Mouse (Mus musculus): ENCODE results near the gene Ddhd1. TPM values are rescaled to one million over a fixed set of nuclear protein-coding genes. Genes with fewer than 3 reads are reported as not detected.

The Ddhd1 gene
- total and polyA plus RNA-seq, 3 experiments = 8.5 to 55.2 (median 31.1) TPM

GRCm38 (mm10) chr14:45648144-45648543 is 9.8 kb downstream of the Ddhd1 start:
- TF ChIP-seq GATA2 (IDR thresholded peaks at IDR 0.05; ENCODE audit: borderline replicate concordance, low read depth, low read length) (no peak), CTCF (IDR thresholded peaks at IDR 0.05; ENCODE audit: low read depth, low read length) (no peak), POLR2AphosphoS5 (IDR thresholded peaks at IDR 0.05; ENCODE audit: insufficient replicate concordance, low read depth, low read length) (no peak), TAL1 (conservative IDR thresholded peaks at IDR 0.05; ENCODE audit: low read depth, low read length) (no peak), GATA1 (IDR thresholded peaks at IDR 0.05; ENCODE audit: borderline replicate concordance, low read length) (no peak)
- ATAC-seq (ENCODE audit: extremely low read depth, insufficient number of reproducible peaks, low FRiP score, poor library complexity, severe bottlenecking) (no peak), DNase-seq (ENCODE audit: low spot score) (no peak)
- peaks cover 4% of the 10 kb centered on the region; the same call in 1 of the 2 replicates for H3K4me1 ChIP-seq (ENCODE audit: insufficient read depth, low read depth, low read length)
- H3K9me3 ChIP-seq (replicated peaks) = no peaks in the 10 kb centered on the region
- H3K27me3 ChIP-seq (ENCODE audit: insufficient read depth, low read length) = no peaks in the 10 kb centered on the region
- H3K4me3 ChIP-seq (ENCODE audit: low read depth, low read length) = no peak overlapping the region
- peaks cover 35% of the 10 kb centered on the region for H3K36me3 ChIP-seq (replicated peaks)

GRCm38 (mm10) chr14:45647632-45648031 is 10.3 kb downstream of the Ddhd1 start:
- peaks cover 35% of the 10 kb centered on the region for H3K36me3 ChIP-seq (replicated peaks)
- TF ChIP-seq GATA2 (IDR thresholded peaks at IDR 0.05; ENCODE audit: borderline replicate concordance, low read depth, low read length) (no peak), CTCF (IDR thresholded peaks at IDR 0.05; ENCODE audit: low read depth, low read length) (no peak), GATA1 (IDR thresholded peaks at IDR 0.05; ENCODE audit: borderline replicate concordance, low read length) (no peak), POLR2AphosphoS5 (IDR thresholded peaks at IDR 0.05; ENCODE audit: insufficient replicate concordance, low read depth, low read length) (no peak), TAL1 (conservative IDR thresholded peaks at IDR 0.05; ENCODE audit: low read depth, low read length) (no peak)
- no peaks in the 10 kb centered on the region for H3K9me3 ChIP-seq (replicated peaks)
- ATAC-seq (ENCODE audit: extremely low read depth, insufficient number of reproducible peaks, low FRiP score, poor library complexity, severe bottlenecking) (no peak), DNase-seq (ENCODE audit: low spot score) (no peak)
- peaks cover 3% of the 10 kb centered on the region; the same call in 1 of the 2 replicates for H3K4me1 ChIP-seq (ENCODE audit: insufficient read depth, low read depth, low read length)
- H3K27me3 ChIP-seq (ENCODE audit: insufficient read depth, low read length) = no peaks in the 10 kb centered on the region
- H3K4me3 ChIP-seq (ENCODE audit: low read depth, low read length) = no peak overlapping the region

GRCm38 (mm10) chr14:45647175-45647574 is 10.8 kb downstream of the Ddhd1 start:
- H3K4me1 ChIP-seq (ENCODE audit: insufficient read depth, low read depth, low read length) = peaks cover 2% of the 10 kb centered on the region; the same call in 1 of the 2 replicates
- no peak for TF ChIP-seq CTCF (IDR thresholded peaks at IDR 0.05; ENCODE audit: low read depth, low read length)
- TF ChIP-seq POLR2AphosphoS5 (IDR thresholded peaks at IDR 0.05; ENCODE audit: insufficient replicate concordance, low read depth, low read length) = no peak
- no peak for TF ChIP-seq TAL1 (conservative IDR thresholded peaks at IDR 0.05; ENCODE audit: low read depth, low read length)
- TF ChIP-seq GATA1 (IDR thresholded peaks at IDR 0.05; ENCODE audit: borderline replicate concordance, low read length) = no peak
- TF ChIP-seq GATA2 (IDR thresholded peaks at IDR 0.05; ENCODE audit: borderline replicate concordance, low read depth, low read length) = no peak
- ATAC-seq (ENCODE audit: extremely low read depth, insufficient number of reproducible peaks, low FRiP score, poor library complexity, severe bottlenecking) = no peak

GRCm38 (mm10) chr14:45644786-45645185 is 13.2 kb downstream of the Ddhd1 start:
- ATAC-seq (ENCODE audit: extremely low read depth, insufficient number of reproducible peaks, low FRiP score, poor library complexity, severe bottlenecking) (no peak), DNase-seq (ENCODE audit: low spot score) (no peak)
- TF ChIP-seq GATA2 (IDR thresholded peaks at IDR 0.05; ENCODE audit: borderline replicate concordance, low read depth, low read length) (no peak), TAL1 (conservative IDR thresholded peaks at IDR 0.05; ENCODE audit: low read depth, low read length) (no peak), POLR2AphosphoS5 (IDR thresholded peaks at IDR 0.05; ENCODE audit: insufficient replicate concordance, low read depth, low read length) (no peak), CTCF (IDR thresholded peaks at IDR 0.05; ENCODE audit: low read depth, low read length) (no peak)
- H3K9me3 ChIP-seq (replicated peaks) = no peaks in the 10 kb centered on the region
- H3K4me1 ChIP-seq (ENCODE audit: insufficient read depth, low read depth, low read length) = peaks cover 5% of the 10 kb centered on the region; the same call in 1 of the 2 replicates
- H3K27me3 ChIP-seq (ENCODE audit: insufficient read depth, low read length) = no peaks in the 10 kb centered on the region
- no peak overlapping the region for H3K4me3 ChIP-seq (ENCODE audit: low read depth, low read length)
- peaks cover 26% of the 10 kb centered on the region for H3K36me3 ChIP-seq (replicated peaks)

More at GRCm38 (mm10) chr14:45647175-45647574, 10.8 kb downstream of the Ddhd1 start:
- H3K36me3 ChIP-seq (replicated peaks) = peaks cover 34% of the 10 kb centered on the region
- no peak overlapping the region for H3K4me3 ChIP-seq (ENCODE audit: low read depth, low read length)
- no peaks in the 10 kb centered on the region for H3K27me3 ChIP-seq (ENCODE audit: insufficient read depth, low read length)
- H3K9me3 ChIP-seq (replicated peaks) = no peaks in the 10 kb centered on the region
- DNase-seq (ENCODE audit: low spot score) = no peak

GRCm38 (mm10) chr14:45644202-45644601 is 13.7 kb downstream of the Ddhd1 start:
- Histone ChIP-seq H3K4me1 (ENCODE audit: insufficient read depth, low read depth, low read length) (peaks cover 5% of the 10 kb centered on the region; the same call in 1 of the 2 replicates), H3K27me3 (ENCODE audit: insufficient read depth, low read length) (no peaks in the 10 kb centered on the region), H3K36me3 (replicated peaks) (peaks cover 21% of the 10 kb centered on the region), H3K4me3 (ENCODE audit: low read depth, low read length) (no peak overlapping the region), H3K9me3 (replicated peaks) (no peaks in the 10 kb centered on the region)
- DNase-seq (ENCODE audit: low spot score) (no peak), ATAC-seq (ENCODE audit: extremely low read depth, insufficient number of reproducible peaks, low FRiP score, poor library complexity, severe bottlenecking) (no peak)
- TF ChIP-seq GATA2 (IDR thresholded peaks at IDR 0.05; ENCODE audit: borderline replicate concordance, low read depth, low read length) (no peak), POLR2AphosphoS5 (IDR thresholded peaks at IDR 0.05; ENCODE audit: insufficient replicate concordance, low read depth, low read length) (no peak), GATA1 (IDR thresholded peaks at IDR 0.05; ENCODE audit: borderline replicate concordance, low read length) (no peak), CTCF (IDR thresholded peaks at IDR 0.05; ENCODE audit: low read depth, low read length) (no peak), TAL1 (conservative IDR thresholded peaks at IDR 0.05; ENCODE audit: low read depth, low read length) (no peak)

- no peak overlapping the region for H3K4me3 ChIP-seq (ENCODE audit: low read depth, low read length)
- no peaks in the 10 kb centered on the region for H3K9me3 ChIP-seq (replicated peaks)
- H3K36me3 ChIP-seq (replicated peaks) = peaks cover 19% of the 10 kb centered on the region
- TF ChIP-seq TAL1 (conservative IDR thresholded peaks at IDR 0.05; ENCODE audit: low read depth, low read length) (no peak), POLR2AphosphoS5 (IDR thresholded peaks at IDR 0.05; ENCODE audit: insufficient replicate concordance, low read depth, low read length) (no peak), CTCF (IDR thresholded peaks at IDR 0.05; ENCODE audit: low read depth, low read length) (no peak), GATA1 (IDR thresholded peaks at IDR 0.05; ENCODE audit: borderline replicate concordance, low read length) (no peak), GATA2 (IDR thresholded peaks at IDR 0.05; ENCODE audit: borderline replicate concordance, low read depth, low read length) (no peak)
- no peak for DNase-seq (ENCODE audit: low spot score)
- peaks cover 5% of the 10 kb centered on the region; the same call in 1 of the 2 replicates for H3K4me1 ChIP-seq (ENCODE audit: insufficient read depth, low read depth, low read length)
- no peaks in the 10 kb centered on the region for H3K27me3 ChIP-seq (ENCODE audit: insufficient read depth, low read length)
- no peak for ATAC-seq (ENCODE audit: extremely low read depth, insufficient number of reproducible peaks, low FRiP score, poor library complexity, severe bottlenecking)
Observed at GRCm38 (mm10) chr14:45643461-45643860, 14.5 kb downstream of the Ddhd1 start.
